Mouse (Mus musculus) colon, adult 2 months (tissue): ENCODE measurements around the gene Slc5a7. TPM values are rescaled to one million over a fixed set of nuclear protein-coding genes. Genes with fewer than 3 reads are reported as not detected.

ENCODE experiments used
- polyA plus RNA-seq: library from polyadenylated mRNA; depleted of rRNA; stranded (reverse); fragments of >200 nt; gene quantifications from 2 replicates; pipeline ENCODE4 v1.2.3, GENCODE M21; 2012; rRNA removed

The Slc5a7 gene
- 0.36 and 0.83 TPM in 2 replicates for polyA plus RNA-seq

DNA sequence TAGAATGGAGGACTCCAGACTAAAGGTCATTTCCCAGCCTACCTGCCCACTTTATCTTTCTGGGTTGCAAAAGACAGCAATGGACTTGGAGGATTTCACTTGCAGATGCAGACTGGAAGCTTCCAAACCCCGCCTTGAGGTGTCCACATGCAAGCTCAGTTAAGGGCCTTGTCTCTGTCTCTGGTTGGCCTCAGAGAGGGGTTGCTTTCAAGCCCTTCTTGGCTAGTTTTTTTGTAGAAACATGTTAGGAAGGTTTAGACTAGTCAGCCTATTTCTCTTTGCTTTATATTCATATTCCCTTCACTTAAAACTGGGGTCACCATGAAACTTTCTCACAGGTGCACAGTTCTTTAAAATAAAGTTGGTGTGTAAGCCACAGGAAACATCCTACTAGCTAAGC is at the start of gene Slc5a7:
Gene Slc5a7, minus strand, starts transcription at position 101 of the 400 bp plus-strand sequence.

